Mouse (Mus musculus) heart, postnatal 36 days (tissue): ENCODE measurements around the gene Cped1. TPM values are rescaled to one million over a fixed set of nuclear protein-coding genes. Genes with fewer than 3 reads are reported as not detected.

Experiments used
- DNase-seq, 2 experiments: peaks; one replicate each; pipeline ENCODE4 v3.0.0; 2021 to 2022
- intact Hi-C: fragments of 180-260 bp; cut with DNase I; formaldehyde crosslinking; loops from one replicate; pipeline ENCODE4 v1.15.1; 2025
- total RNA-seq, 2 experiments: library from RNA; stranded (reverse); gene quantifications; 2 replicates each; pipeline ENCODE4 v1.2.3; 2021

The Cped1 gene
- total RNA-seq, 2 experiments from 2014 or later: 22.1 to 22.2 TPM

DNA sequence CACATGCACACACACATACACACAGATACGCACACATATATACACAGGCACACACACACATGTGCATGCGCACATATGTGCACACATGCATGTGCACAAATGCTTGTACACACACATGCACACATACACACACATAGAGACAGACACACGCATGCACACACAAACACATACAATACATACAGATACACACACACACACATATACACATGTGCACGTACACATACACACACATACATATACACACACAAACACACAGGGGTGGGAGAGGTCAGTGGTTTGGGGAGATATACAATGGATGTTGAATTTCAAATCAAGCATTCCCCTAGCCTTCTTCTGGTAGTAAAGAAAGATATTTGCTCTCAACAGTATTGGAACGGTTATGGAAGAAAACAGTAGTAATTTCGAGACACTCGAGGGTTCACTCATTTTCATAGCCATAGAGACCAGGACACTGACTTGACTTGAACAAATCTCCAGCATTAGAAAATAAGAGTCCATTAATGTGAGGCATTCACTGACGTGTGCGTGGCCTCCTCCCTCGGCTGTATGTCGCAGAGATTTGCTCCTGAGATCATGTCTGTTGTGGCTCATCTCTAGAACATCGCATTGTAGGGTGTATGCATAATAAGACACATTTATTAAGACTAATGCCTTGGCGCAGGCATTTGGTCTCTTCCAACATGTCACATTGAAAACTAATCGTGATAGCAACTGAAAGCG is 85.0 kb downstream of the Cped1 start:
- DNase-seq: no peak
- intact Hi-C loops: loop anchor here (1.0 to 5.0 kb wide), 4 partner anchors 33 to 275 kb away; partner anchors contain the start of genes Cped1 and Tspan12

DNA sequence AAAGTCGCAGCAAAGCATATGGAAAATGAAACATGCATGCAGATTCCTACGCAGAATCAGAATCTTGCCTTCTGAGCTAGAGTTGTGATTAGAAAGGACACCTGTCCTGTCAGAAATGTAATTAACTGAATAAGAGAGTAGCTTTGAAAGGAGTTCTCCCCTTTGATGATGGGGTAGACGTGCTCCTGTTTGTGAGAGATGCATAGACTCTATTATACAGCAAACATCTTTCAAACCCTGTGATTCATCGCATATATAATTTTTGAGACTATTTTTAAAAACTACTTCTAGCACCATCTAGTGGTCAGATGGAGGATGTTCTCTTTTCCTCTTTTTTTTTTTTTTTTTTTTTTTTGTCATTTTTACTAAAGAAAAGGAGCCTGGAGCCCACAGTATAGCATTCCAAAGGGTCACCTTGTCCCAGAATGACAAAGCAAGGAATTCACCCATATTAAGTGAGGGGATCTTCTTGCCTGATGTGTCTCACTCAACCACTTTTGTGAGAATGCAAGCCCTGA is 85.7 kb downstream of the Cped1 start:
- intact Hi-C loops: loop anchor here (1.0 to 5.0 kb wide), 4 partner anchors 34 to 276 kb away; partner anchors contain the start of genes Cped1 and Tspan12
- DNase-seq: no peak

DNA sequence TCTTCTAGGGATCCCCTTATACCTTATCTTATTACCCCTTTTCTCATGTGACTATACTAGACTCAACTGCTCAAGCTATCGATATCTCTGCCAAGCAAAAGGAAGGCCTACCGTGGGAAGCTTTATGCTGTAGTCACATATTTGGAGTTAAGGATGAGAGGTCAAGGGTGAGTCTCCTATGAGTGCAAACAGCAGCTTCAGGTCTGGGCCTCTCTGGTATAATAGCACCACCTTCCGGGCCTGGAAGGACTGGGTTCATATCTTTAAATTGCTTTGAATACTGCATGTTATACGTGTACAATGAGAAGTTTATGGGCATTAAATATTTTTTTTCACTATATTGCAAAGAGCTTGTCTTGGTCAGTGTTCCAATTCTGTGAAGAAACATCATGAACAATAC is 87.0 kb downstream of the Cped1 start:
- intact Hi-C loops: loop anchor here (2.0 to 5.0 kb wide), 3 partner anchors 14 to 220 kb away; partner anchors contain the start of gene Tspan12

DNA sequence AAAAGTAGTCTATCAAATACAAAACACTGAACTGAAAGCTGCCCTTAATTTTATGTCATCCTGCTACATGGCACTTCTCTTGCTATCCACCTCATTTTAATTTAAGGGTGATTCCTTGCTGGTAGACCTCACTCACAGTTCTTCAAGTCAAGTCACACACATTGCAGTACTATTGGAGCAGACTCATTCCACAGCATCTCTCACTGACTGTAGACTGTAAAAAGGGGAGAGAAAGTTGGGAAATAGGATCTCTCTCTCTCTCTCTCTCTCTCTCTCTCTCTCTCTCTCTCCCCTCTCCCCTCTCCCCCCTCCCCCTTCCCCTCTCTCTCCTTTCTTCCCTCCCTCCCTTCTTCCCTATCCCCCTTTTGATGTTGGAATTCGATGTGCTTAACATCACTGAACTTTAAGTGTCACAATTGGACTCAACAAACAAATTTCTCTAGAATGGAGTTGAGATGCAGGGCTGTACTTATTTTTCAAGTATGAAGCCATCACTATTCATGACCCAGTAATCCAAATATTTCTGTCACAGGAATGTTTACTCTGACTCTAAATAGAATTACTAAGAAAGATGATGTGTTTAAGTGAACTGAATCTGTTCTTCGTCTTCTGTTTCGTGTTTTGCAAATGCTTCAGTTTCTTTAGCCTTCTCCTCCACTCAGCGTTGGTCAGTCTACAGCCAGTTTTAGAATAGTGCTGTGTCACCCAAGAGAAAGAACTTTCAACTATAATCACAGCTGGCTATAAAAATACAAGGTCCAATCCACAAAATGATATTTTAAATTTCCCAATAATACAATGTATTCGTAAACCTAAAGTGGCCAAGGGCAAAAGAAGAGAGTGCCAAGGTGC is 88.7 kb downstream of the Cped1 start:
- no peak for DNase-seq
- intact Hi-C loops: loop anchor here (5.0 kb wide), 2 partner anchors 37 to 222 kb away; partner anchors contain the start of gene Tspan12

More for the DNA sequence above, 87.0 kb downstream of the Cped1 start:
- no peak for DNase-seq

DNA sequence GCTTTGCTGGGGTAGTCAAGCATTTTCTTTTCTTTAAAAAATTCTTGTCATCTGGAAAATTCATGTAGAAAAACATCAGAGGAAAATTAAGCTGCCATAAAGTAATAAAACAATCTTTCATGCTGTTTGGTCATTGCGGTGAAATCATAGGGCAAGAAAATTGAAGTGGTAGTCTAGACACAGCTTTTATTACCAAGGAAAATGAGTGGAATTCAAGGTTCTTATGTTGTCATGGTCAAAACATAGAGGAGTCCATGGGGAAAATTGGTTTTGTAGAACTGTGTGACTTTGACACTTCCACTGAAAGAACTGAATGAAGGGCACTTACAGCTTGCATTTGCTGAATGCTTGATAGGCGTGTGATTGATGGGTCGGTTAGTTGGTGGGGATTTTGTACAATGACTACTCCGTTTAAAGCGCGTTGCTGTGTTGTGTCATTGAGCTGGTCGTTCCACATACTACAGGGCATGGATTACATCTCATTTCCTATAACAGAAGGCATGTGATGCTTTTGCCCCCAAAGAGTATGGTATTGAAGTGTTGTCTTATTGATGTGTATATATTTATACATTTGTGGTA is 93.1 kb downstream of the Cped1 start:
- no peak for DNase-seq
- intact Hi-C loops: no loop called here

DNA sequence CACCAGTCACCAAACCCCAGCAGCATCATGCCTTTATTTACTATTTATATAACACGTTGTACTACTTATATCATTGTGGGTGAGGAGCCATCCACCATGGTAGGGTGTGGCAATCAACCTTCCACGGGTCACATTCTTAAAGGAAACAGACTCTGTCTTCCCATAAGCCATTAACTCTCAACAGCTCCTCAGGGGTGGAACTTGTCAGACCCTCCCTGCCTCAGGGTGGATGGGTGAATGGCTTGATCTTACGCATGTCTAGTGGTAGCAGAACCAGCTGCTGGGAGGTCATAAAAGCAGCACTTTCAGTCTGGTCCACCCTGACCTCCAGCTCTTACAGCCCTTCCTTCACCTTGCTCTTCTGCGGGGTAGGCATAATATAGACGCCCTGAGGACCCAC is 100.3 kb downstream of the Cped1 start:
- no peak for DNase-seq
- intact Hi-C loops: loop anchor here (2.0 kb wide), 1 partner anchor 13 kb away; no protein-coding TSS in a partner anchor

DNA sequence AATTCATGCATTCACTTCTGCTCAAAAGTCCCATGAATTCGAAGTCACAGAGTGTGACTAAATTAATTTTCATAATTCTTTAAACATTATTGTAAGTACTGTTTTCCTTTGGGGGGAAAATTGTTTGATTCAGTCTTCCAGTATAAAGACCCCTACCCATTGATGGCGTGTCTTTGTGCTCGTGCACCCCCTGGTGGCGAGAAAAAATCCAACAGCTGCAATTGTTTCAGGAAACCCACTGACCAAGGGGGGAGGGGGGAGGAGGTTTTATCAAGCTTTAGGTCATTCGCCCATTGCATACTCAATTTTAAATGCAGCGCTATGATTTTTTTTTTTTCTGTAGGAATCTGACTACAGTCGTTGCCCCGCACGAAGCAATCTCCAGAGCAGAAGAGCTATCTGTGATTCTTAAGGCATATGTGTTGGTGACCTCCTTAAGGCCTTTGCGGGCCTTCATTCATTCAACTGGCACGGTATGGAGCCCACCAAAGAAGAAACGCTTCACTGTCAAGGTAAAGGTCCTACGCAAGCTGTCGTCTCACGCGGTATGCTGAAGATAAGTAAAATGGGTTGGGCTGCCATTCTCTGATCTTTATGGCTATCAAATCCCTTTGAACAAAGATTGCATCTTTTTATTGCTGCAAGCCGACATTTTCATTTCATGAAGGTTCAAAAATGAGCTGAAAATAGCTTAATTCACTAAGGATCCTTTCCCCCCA is 102.8 kb downstream of the Cped1 start:
- intact Hi-C loops: loop anchor here (2.0 kb wide), 1 partner anchor 294 kb away; no protein-coding TSS in a partner anchor

DNA sequence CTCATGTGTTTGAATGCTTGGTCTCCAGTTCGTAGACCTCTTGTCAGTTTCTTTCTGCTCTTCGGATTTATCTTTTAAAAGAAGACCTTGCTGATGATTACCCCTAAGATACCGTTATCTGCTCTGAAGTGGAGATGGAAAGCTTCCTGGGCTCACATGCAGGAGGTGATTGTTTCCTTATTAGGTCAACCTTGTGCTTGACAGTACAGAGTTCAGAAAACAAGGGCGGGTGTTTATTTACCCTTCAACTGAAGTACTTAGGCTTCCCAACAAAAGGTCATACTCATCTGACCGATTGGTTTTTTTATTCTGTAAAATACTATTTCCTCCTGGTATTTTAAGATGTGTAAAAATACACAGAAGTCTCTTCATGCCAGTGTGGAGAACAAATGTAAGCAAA is 106.1 kb downstream of the Cped1 start:
- no peak for DNase-seq
- intact Hi-C loops: no loop called here

More for the DNA sequence above, 102.8 kb downstream of the Cped1 start:
- peak; percentile 66 to 76 for DNase-seq

DNA sequence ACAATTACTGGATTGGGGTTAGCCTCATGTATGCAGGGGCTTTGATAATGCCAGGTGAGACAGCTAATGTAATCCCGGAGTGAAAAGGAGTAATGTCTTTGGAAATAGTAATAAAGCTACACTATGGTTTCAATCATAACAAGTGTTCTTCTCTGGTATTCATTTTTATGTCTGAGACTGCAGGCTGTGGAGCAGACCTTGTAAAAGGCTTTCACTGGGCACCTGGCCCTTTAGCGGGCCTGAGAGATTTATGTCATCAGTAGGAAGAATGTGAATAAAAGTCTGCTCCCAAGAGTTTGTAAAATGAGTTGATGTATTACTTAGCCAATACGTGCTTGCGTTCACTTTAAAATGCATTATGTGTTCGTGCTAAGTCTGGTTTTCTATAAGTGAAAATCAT is 108.1 kb downstream of the Cped1 start:
- no peak for DNase-seq
- intact Hi-C loops: no loop called here

DNA sequence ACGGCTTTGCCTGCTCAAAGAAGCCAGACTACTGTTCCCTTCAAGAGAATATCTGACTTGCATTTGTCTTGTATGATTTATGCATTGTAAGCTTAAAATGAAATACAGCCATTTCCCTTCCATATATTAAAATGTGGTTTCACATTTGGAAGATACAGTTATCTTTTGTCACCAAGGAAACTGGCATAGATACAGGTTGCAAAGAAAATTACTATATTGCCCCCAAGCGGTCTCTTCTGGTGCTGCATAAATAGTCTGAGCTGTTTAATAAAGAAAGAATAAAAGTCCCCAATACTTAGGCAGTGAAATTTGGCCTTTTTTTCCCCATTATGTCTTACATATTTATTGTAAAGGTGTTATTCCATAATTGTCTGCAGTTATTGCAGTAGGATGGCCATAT is 112.0 kb downstream of the Cped1 start:
- intact Hi-C loops: no loop called here
- DNase-seq: peak; percentile 21 to 29

DNA sequence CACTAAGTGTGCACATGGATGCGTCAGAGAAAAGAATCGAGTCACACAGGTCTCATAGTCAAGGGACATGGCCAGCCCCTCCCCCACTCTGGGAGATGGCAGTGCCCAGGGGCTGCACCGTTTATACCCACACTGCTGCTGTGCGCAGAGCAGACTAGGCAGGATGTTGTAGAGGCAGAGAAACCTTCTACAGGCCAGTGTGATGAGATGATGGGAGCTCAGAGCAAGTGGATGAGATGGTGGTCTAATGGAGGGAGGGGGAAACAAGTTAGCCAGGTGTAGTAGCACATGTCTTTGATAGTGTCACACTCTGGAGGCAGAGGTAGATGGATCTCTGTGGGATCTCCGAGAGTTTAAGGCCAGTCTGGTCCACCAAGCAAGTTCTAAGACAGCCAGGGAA is 114.1 kb downstream of the Cped1 start:
- no peak for DNase-seq
- intact Hi-C loops: no loop called here

DNA sequence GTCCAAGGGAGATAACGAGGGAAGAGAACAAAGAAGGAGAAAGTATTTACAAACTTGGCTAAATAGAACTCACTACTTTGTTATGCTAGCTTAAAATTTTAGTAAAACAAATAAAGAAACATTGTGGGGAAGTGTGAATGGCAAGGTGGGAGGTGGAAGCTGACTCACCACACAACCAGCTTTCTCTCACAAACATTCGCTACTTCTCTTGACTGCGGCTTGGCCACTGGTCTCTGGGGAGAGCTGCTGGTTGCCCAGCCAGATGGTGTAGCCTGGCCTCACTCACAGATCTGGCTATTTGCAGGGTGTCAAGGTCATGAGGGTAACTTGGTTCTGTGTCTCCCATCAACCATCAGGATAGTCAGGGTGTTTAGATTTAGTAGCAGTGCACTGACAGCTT is 116.2 kb downstream of the Cped1 start:
- no peak for DNase-seq

DNA sequence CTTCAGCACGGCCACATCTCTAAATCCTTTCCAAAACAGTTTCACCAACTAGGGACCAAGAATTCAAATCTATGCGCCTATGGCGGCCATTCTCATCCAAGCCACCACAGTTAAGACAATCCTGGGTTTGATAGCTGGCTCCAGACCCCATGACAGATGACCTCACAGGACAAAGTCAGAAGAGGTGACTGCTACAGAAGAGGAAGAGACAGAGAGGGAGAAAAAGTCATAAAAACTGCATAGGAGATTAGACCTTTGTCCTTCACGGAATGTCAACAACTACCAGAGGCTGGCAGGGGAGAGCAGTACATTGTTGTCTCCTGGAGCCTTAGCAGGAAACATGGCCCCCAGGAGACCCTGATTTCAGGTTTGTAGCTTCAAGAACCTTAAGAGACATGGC is 117.0 kb downstream of the Cped1 start:
- no peak for DNase-seq
- intact Hi-C loops: no loop called here

More for the DNA sequence above, 116.2 kb downstream of the Cped1 start:
- intact Hi-C loops: no loop called here

DNA sequence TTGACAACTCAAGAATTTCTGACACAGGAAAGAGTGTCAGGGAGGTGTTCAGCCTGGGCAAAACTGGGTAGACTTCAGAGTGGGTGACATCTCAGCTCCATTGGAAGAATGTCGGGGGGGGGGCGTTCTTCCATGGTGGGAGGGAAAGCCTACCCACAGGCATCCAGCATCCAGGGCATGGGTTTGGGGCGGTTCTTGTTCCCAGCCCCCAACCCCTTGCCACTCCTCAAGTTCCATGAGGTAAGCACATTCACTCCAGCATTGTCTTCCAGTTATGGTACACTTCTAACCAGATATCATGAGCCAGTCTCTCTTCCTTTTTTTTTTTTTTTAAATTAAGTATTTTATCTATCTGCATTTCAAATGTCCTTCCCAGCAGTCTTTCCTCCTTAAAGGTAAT is 118.0 kb downstream of the Cped1 start:
- intact Hi-C loops: no loop called here

DNA sequence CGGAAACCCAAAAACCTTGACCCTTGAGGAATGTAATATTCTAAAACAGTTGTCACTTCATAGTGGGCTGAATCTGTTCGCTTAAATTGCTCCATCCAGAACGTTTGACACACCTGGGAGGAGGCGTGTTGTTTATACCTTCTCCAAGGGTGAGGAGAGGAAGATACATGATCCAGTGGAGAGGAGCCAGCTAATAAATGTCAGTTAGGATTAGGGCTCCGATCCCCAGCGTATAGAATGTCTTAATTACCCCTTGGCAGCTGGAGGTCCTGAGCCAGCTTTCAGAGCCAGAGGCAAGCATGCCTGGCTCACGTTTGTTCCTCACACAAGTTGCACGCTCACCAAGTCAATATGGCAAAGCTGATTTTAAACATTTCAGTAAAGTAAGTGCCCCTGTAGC is 118.5 kb downstream of the Cped1 start:
- intact Hi-C loops: no loop called here
- no peak for DNase-seq

More for the DNA sequence above, 118.0 kb downstream of the Cped1 start:
- DNase-seq: no peak

DNA sequence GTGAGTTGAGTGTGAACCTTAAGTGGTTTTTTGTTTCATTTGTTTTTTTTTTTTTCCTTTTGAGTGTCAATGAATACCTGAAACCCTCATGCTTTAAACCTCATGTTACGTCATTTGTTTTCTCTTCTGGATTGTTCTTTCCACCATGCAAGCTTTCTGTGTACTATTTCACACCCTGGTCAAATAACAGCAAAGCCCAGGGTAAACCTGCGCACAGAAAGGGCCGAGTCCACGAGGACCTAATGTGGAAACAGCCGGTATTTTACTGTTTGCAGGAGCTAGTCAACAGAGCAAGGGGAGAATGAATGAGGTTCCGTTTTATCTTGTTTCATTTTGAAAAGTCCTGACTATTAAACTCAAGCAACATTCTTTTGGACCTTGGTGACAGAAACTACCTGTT is 128.4 kb downstream of the Cped1 start:
- intact Hi-C loops: no loop called here
- DNase-seq: no peak

DNA sequence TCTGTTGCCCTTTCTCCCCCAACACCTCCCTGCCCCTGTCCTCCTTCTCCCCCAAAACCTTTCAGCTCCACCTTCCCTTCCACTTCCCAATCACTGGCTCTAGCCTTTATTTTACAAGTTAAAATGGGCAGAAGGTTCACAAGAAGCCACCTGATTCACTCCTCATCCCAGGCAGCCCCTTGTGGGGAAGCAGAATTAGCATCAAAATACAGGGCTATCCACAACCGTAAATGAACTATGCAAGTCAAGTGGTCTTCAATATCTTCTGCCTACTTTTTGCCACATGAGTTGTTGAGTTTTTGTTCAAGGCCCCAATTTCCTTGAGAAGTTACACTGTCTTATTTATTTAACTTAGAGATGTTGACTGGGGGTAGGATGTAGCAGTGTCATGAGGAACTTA is 131.0 kb downstream of the Cped1 start:
- intact Hi-C loops: no loop called here
- DNase-seq: no peak

DNA sequence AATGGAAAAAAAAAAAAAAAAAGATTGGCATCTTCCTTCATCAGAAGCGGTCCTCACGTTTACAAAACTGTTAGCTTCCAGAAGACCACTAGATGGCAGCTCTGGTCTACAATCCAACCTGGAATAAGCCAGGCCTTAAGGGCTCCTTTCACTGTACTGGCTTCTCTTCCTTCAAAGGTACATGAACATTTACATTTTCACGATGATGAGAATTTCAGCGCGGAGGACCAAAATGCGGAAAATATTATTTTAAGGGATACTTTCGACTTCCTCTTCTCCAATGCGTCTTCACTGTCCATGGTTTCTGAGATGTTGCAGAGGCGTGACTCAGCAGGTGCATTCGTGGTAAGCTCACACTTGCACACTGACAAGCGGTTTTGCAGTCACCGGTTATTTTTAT is 136.4 kb downstream of the Cped1 start:
- peak; percentile 15 to 18 for DNase-seq
- intact Hi-C loops: loop anchor here (5.0 to 10.0 kb wide), 4 partner anchors 185 to 863 kb away; no protein-coding TSS in a partner anchor

DNA sequence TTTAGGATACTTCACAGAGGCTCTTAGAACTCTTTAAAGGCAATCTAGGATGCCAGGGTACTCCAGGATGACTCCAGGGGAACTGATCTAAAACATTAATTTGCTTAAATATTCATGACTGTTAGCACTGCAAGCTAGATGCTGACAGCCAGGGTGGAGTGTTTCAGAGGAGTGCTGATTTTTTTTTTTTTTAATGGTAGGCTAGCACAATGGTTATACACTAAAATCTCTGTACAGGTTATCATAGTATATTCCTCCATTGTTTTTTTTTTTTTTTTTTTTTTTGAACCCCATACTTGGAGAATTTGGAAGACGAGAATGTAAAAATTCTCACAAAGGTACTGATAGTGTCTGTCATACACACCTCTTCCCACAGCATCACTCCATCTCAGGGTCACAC is 137.0 kb downstream of the Cped1 start:
- intact Hi-C loops: loop anchor here (5.0 to 10.0 kb wide), 4 partner anchors 185 to 862 kb away; no protein-coding TSS in a partner anchor
- no peak for DNase-seq

DNA sequence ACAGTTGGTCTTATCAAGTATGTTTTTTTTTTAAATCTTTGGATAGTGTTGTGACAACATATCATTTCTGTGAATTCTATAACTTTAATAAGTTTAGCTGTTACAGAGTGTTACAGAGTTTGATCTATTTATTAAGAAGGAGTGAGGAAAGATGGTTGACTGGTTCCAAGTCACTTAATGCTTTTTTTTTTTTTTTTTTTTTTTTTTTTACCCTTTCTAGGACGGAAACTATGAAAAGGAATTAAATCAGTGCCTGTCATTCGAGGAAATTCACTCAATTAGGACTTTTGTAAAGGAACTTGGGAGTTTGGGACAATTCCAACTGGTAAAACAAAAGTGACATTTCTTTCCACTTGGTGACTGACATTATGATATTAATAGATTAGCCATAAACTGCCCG is 137.6 kb downstream of the Cped1 start:
- no peak for DNase-seq
- intact Hi-C loops: loop anchor here (5.0 to 10.0 kb wide), 4 partner anchors 184 to 861 kb away; no protein-coding TSS in a partner anchor
